Mouse (Mus musculus) midbrain, embryonic 14.5 days (tissue): ENCODE data around the gene Il1r2. TPM values are rescaled to one million over a fixed set of nuclear protein-coding genes. Genes with fewer than 3 reads are reported as not detected.
A peak's percentile ranks its signal among the peaks of the same experiment; 100 is the strongest.

Source experiments
- ATAC-seq: fragments of 200-750 bp; cut with Nextera tagmentation; 2 replicates; pipeline ENCODE4 v1.8.0; 2017; ENCODE audit warnings: moderate number of reproducible peaks, moderate library complexity; ENCODE audit not compliant: low FRiP score, low TSS enrichment
- DNase-seq: peaks from one replicate; pipeline ENCODE4 v3.0.0-alpha.2; 2015
- H3K27ac ChIP-seq: fragments of 300-500 bp; sonication (generic); replicated peaks from 2 replicates; pipeline ENCODE4 v1.5.1; 2014; ENCODE audit warnings: mild to moderate bottlenecking, low read depth, low read length, moderate library complexity
- H3K27me3 ChIP-seq: fragments of 300-500 bp; sonication (generic); 2 replicates; pipeline ENCODE4 v1.6.1; 2014; ENCODE audit warnings: low read length, control low read depth, mixed read lengths; ENCODE audit not compliant: control insufficient read depth, insufficient read depth
- H3K36me3 ChIP-seq: fragments of 300-500 bp; sonication (generic); 2 replicates; pipeline ENCODE4 v1.6.1; 2014; ENCODE audit warnings: low read length, control low read depth; ENCODE audit not compliant: control insufficient read depth, insufficient read depth
- H3K4me1 ChIP-seq: fragments of 300-500 bp; sonication (generic); 2 replicates; pipeline ENCODE4 v1.6.1; 2014; ENCODE audit warnings: mild to moderate bottlenecking, antibody characterized with exemption, low read length, control low read depth; ENCODE audit not compliant: control insufficient read depth, insufficient read depth
- H3K4me2 ChIP-seq: fragments of 300-500 bp; sonication (generic); 2 replicates; pipeline ENCODE4 v1.6.1; 2014; ENCODE audit warnings: mild to moderate bottlenecking, low read length, moderate library complexity
- H3K4me3 ChIP-seq: fragments of 300-500 bp; sonication (generic); replicated peaks from 2 replicates; pipeline ENCODE4 v1.5.1; 2014; ENCODE audit warnings: low read depth, low read length
- H3K9ac ChIP-seq: fragments of 300-500 bp; sonication (generic); replicated peaks from 2 replicates; pipeline ENCODE4 v1.6.1; 2014; ENCODE audit warnings: mild to moderate bottlenecking, low read length, moderate library complexity
- H3K9me3 ChIP-seq: fragments of 300-500 bp; sonication (generic); 2 replicates; pipeline ENCODE4 v1.6.1; 2016; ENCODE audit warnings: low read length, control low read depth, mixed read lengths; ENCODE audit not compliant: control insufficient read depth
- WGBS: fragments of 180-500 bp; shearing (Covaris S2); extraction: QIAGEN DNeasy Blood & Tissue Kit; methylation state at CpG from one replicate; pipeline ENCODE4 v1.1.7; 2014; 5-methylcytosine and 5-hydroxymethylcytosine counted together
- polyA plus RNA-seq: library from polyadenylated mRNA; unstranded; fragments of >200 nt; fragmentation: Nextera tagmentation; extraction: Ambion mirVana; gene quantifications from 2 replicates; pipeline ENCODE4 v1.2.1, GENCODE M21; 2014

The Il1r2 gene
- polyA plus RNA-seq, 1 experiment from 2014 or later, result 0.45 TPM

DNA sequence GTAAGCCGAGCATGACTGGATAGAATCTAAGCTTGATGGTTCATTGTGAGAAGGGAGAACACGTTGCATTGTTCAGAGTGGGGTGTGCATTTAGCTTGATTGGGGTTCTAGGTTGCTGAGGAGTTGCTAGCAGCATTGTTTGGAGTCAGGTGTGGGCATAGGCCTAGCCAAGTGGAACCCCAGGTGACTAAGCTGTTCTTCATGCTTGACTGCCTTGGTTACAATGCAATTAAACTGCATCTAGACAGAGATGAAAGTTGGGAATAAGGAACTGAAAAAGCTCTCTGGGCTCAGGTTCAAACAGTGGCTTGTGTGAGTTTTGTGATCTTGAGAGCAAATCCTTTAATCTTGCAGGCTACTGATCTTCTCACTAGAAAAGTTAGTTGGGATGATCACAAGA lies 55.4 kb downstream of the Il1r2 start:
- WGBS, result 65% methylated on average over 2 of the region's 2 CpGs
- Histone ChIP-seq H3K4me2 (no peak overlapping the region), H3K27ac (no peak overlapping the region), H3K9me3 (no peaks in the 10 kb centered on the region), H3K36me3 (no peaks in the 10 kb centered on the region), H3K9ac (no peak overlapping the region), H3K4me3 (no peak overlapping the region), H3K27me3 (no peaks in the 10 kb centered on the region), H3K4me1 (no peaks in the 10 kb centered on the region)
- ATAC-seq (no peak), DNase-seq (no peak)

GRCm38 (mm10) chr1:40131631-40132030 lies 57.8 kb downstream of the Il1r2 start:
- no peak for DNase-seq

DNA sequence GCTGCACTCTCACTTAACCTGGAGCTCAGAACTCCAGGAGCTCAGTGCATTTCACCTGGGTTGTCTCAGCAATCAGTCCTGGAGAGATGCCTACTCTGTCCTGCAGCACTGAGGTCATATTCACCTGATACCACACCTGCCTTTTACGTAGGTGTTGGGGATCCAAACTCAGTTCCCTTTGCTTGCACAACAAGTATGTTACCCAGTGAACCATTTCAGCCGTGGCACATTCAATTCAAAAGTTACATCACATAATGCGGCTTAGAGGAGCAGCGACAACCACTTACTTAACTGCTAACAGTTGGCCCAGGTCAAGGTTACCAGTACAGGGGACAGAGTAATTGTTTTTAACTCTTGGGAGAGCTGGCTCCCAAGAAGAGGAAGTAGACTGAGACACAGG lies 58.8 kb downstream of the Il1r2 start:
- Histone ChIP-seq H3K9ac (no peak overlapping the region), H3K4me1 (no peaks in the 10 kb centered on the region), H3K9me3 (no peaks in the 10 kb centered on the region), H3K27ac (no peak overlapping the region), H3K4me2 (no peak overlapping the region), H3K27me3 (no peaks in the 10 kb centered on the region), H3K36me3 (no peaks in the 10 kb centered on the region), H3K4me3 (no peak overlapping the region)
- ATAC-seq, result no peak
- DNase-seq, result no peak
- WGBS, result 86% methylated on average over 4 of the region's 4 CpGs

More at GRCm38 (mm10) chr1:40131631-40132030, 57.8 kb downstream of the Il1r2 start:
- WGBS, result 55% methylated on average over 1 of the region's 1 CpGs
- Histone ChIP-seq H3K36me3 (no peaks in the 10 kb centered on the region), H3K4me3 (no peak overlapping the region), H3K4me1 (no peaks in the 10 kb centered on the region), H3K4me2 (no peak overlapping the region), H3K27me3 (no peaks in the 10 kb centered on the region), H3K9me3 (no peaks in the 10 kb centered on the region), H3K9ac (no peak overlapping the region), H3K27ac (no peak overlapping the region)
- no peak for ATAC-seq

GRCm38 (mm10) chr1:40133567-40133966 lies 59.7 kb downstream of the Il1r2 start:
- Histone ChIP-seq H3K27ac (no peak overlapping the region), H3K4me3 (no peak overlapping the region), H3K36me3 (no peaks in the 10 kb centered on the region), H3K4me2 (no peak overlapping the region), H3K4me1 (no peaks in the 10 kb centered on the region), H3K27me3 (no peaks in the 10 kb centered on the region), H3K9ac (no peak overlapping the region), H3K9me3 (no peaks in the 10 kb centered on the region)
- ATAC-seq, result no peak
- 47% methylated on average over 3 of the region's 3 CpGs for WGBS
- DNase-seq, result no peak

DNA sequence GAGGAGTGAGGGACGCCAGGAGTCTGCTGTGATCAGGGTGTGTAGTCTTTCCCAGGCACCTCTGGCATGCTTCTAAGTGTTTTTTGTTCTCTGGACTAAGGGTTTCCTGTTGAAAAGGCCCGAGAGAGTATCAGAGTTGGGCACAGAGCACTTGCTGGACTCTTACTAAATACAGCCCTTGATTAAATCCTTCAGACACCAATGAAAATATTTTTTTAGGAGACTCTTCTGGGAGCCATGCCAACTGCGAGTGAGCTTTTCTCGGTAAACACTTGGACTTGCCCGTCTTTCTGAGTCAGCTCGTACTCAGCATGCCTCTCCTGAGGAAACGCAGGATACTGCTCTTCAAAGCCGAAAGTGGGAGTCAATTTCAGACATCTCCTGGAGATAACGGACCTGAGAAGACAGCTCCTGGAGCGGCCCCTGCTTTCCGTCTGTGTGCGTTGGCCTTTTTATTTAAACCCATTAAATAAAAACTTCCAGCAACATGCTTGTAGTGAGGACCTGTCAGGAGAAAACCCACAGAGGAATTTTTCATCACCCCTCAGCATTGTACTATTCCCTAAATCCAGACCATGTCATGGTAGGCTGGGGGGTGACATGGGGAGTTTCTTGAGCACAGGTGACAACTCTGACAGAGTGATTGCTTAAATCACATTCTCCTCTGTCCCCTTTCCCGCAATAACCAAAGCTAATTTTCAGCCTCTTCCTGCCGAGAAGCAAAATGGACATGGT lies 66.1 kb downstream of the Il1r2 start:
- DNase-seq, result peak; percentile 33
- no peaks in the 10 kb centered on the region for H3K4me1 ChIP-seq
- no peak for ATAC-seq

GRCm38 (mm10) chr1:40156096-40156495 lies 82.2 kb downstream of the Il1r2 start:
- ATAC-seq (no peak), DNase-seq (no peak)
- no peaks in the 10 kb centered on the region for H3K36me3 ChIP-seq
- no peak overlapping the region for H3K4me3 ChIP-seq
- H3K4me2 ChIP-seq, result no peak overlapping the region
- H3K27ac ChIP-seq, result no peak overlapping the region
- no peaks in the 10 kb centered on the region for H3K9me3 ChIP-seq
- H3K4me1 ChIP-seq, result no peaks in the 10 kb centered on the region
- no peaks in the 10 kb centered on the region for H3K27me3 ChIP-seq
- 90% methylated on average over 6 of the region's 6 CpGs for WGBS
- no peak overlapping the region for H3K9ac ChIP-seq

More for the DNA sequence above, 66.1 kb downstream of the Il1r2 start:
- no peaks in the 10 kb centered on the region for H3K9me3 ChIP-seq
- no peaks in the 10 kb centered on the region for H3K27me3 ChIP-seq
- no peak overlapping the region for H3K27ac ChIP-seq
- H3K4me3 ChIP-seq, result no peak overlapping the region
- 80% methylated on average over 14 of the region's 14 CpGs for WGBS
- no peak overlapping the region for H3K4me2 ChIP-seq
- H3K9ac ChIP-seq, result no peak overlapping the region
- H3K36me3 ChIP-seq, result no peaks in the 10 kb centered on the region

DNA sequence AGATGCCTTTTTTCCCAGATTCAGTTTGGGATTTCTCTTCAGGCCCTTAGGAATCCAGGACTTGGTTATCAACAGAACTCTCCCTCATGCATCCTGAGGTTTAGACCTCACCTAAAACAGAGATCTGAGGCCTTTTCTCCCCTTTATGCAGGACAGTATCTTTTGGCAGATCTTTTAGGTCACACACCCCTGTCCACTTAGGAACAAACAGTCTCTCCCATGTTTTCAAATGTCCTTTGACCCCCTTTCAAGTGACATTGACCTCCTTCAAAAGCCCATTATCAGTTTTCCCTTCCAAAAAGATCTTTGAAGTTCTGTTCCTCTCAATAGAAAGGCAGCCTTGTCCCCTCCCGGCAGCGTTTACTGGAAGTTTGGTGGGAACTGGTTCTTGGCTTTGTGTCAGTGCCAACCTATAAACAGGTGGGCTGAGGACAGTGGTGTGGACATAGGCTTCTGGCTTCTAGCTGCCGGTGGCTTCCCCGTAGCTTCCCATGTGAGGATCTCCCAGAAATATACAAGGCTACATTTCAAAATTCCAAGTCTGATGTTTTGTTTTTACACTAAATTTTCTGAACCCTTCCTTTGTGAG lies 89.5 kb downstream of the Il1r2 start:
- no peaks in the 10 kb centered on the region for H3K9me3 ChIP-seq
- no peak overlapping the region for H3K9ac ChIP-seq
- no peaks in the 10 kb centered on the region for H3K27me3 ChIP-seq
- 88% methylated on average over 4 of the region's 4 CpGs for WGBS
- no peak overlapping the region for H3K4me2 ChIP-seq
- no peaks in the 10 kb centered on the region for H3K4me1 ChIP-seq
- no peak for ATAC-seq
- no peak overlapping the region for H3K4me3 ChIP-seq
- no peak for DNase-seq
- H3K27ac ChIP-seq, result no peak overlapping the region
- no peaks in the 10 kb centered on the region for H3K36me3 ChIP-seq

GRCm38 (mm10) chr1:40164331-40164730 lies 90.5 kb downstream of the Il1r2 start:
- H3K4me1 ChIP-seq, result no peaks in the 10 kb centered on the region
- no peak overlapping the region for H3K4me3 ChIP-seq
- no peak for ATAC-seq
- no peak for DNase-seq
- no peak overlapping the region for H3K9ac ChIP-seq
- H3K9me3 ChIP-seq, result no peaks in the 10 kb centered on the region
- 97% methylated on average over 4 of the region's 4 CpGs for WGBS
- H3K27ac ChIP-seq, result no peak overlapping the region
- H3K27me3 ChIP-seq, result no peaks in the 10 kb centered on the region
- H3K36me3 ChIP-seq, result no peaks in the 10 kb centered on the region
- no peak overlapping the region for H3K4me2 ChIP-seq

DNA sequence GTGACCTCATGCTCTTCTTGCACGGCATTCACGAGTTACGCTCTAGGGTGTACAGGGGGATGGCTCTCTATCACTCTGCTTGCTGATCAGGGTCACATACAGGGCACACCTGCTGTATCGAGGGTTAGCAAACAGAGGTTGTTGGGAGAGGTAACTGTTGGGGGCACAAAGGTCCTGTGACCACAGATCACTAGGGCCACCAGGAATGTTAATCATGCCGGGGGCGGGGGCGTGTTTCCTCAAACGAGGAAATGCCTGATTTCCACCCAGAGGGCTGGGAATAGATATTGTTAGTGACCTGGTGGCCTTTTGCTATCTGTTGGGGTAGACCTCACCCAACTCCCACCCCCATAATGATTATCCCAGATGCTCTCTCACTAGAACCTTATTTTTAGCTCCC lies 93.7 kb downstream of the Il1r2 start:
- no peak for ATAC-seq
- Histone ChIP-seq H3K4me3 (no peak overlapping the region), H3K27me3 (no peaks in the 10 kb centered on the region), H3K9ac (no peak overlapping the region), H3K4me2 (no peak overlapping the region), H3K4me1 (no peaks in the 10 kb centered on the region), H3K36me3 (no peaks in the 10 kb centered on the region), H3K27ac (no peak overlapping the region), H3K9me3 (no peaks in the 10 kb centered on the region)
- 91% methylated on average over 8 of the region's 8 CpGs for WGBS
- DNase-seq, result no peak
